Mouse (Mus musculus): ENCODE results near the gene Jazf1.

- TF ChIP-seq GATA1 (IDR thresholded peaks at IDR 0.05; ENCODE audit: borderline replicate concordance, low read length) = no peak
- TF ChIP-seq FLI1 (IDR thresholded peaks at IDR 0.05; ENCODE audit: low read length) = no peak
These were observed 13.5 kb downstream of the Jazf1 start for GRCm38 (mm10) chr6:53054909-53055308.

All from megakaryocyte, embryonic 14.5 days (primary cell).